Comparison of ENCODE assay signal across 8 mouse cellular contexts in genomic region chr10:122894555-122895069, GRCm38 (mm10).
DNase-seq lines count a peak whose midpoint lies in the region; ATAC-seq and TF ChIP-seq lines count a peak whose summit lies in the region.

No protein-coding gene starts in this region.

- H3K9me3 ChIP-seq in heart, embryonic 14.5 days (ENCODE audit: control insufficient read depth, low read length) = no peaks in the 10 kb centered on the region
- H3K9me3 ChIP-seq in kidney, postnatal 0 days (replicated peaks; ENCODE audit: low read length) = no peaks in the 10 kb centered on the region

- no peak overlapping the region for H3K4me3 ChIP-seq in embryonic fibroblast, embryonic 13.5 days (ENCODE audit: insufficient read depth, low read length)
- H3K4me3 ChIP-seq in heart, embryonic 14.5 days (ENCODE audit: control insufficient read depth in 1 of 2, insufficient read depth in 1 of 2, low read depth in 1 of 2, low read length in 2 of 2) = no peak overlapping the region
- H3K4me3 ChIP-seq in kidney, postnatal 0 days (replicated peaks; ENCODE audit: low read depth, low read length) = no peak overlapping the region

- H3K27me3 ChIP-seq in heart, embryonic 14.5 days (ENCODE audit: control insufficient read depth, insufficient read depth, low read length) = no peaks in the 10 kb centered on the region
- H3K27me3 ChIP-seq in kidney, postnatal 0 days (ENCODE audit: insufficient read depth, low read length) = no peaks in the 10 kb centered on the region

- H3K36me3 ChIP-seq in heart, embryonic 14.5 days (ENCODE audit: control insufficient read depth, insufficient read depth, low read length) = no peaks in the 10 kb centered on the region
- no peaks in the 10 kb centered on the region for H3K36me3 ChIP-seq in kidney, postnatal 0 days (ENCODE audit: insufficient read depth, low read length)

- peaks cover 16% of the 10 kb centered on the region for H3K4me1 ChIP-seq in embryonic fibroblast, embryonic 13.5 days (ENCODE audit: control insufficient read depth, insufficient read depth, low read length)
- H3K4me1 ChIP-seq in heart, embryonic 14.5 days (ENCODE audit: control insufficient read depth in 2 of 2, insufficient read depth in 2 of 2, low read length in 2 of 2) = peaks cover 20 to 37% of the 10 kb centered on the region in 2 experiments
- peaks cover 5% of the 10 kb centered on the region; the same call in 1 of the 2 replicates for H3K4me1 ChIP-seq in kidney, postnatal 0 days (replicated peaks; ENCODE audit: insufficient read depth, low read length)

- peak; percentile 79 for ATAC-seq in heart, embryonic 14.5 days (ENCODE audit: insufficient number of reproducible peaks, insufficient read depth, low FRiP score, low read depth)
- ATAC-seq in kidney, postnatal 0 days (replicated peaks; ENCODE audit: low FRiP score, low read depth) = peak; percentile 19; the same call in 1 of the 2 replicates
- ATAC-seq in megakaryocyte, adult 5-6 weeks (ENCODE audit: poor library complexity, severe bottlenecking) = peak; percentile 63
- ATAC-seq in activated CD4-positive, CD25-positive, alpha-beta regulatory T cell, adult 4 months = no peak

- no peak overlapping the region for H3K9ac ChIP-seq in heart, embryonic 14.5 days (ENCODE audit: low read length)
- H3K9ac ChIP-seq in kidney, postnatal 0 days (ENCODE audit: low read depth, low read length) = no peak overlapping the region

- peak overlapping the region; percentile 88 for H3K27ac ChIP-seq in embryonic fibroblast, embryonic 13.5 days (ENCODE audit: insufficient read depth, low read length)
- H3K27ac ChIP-seq in heart, embryonic 14.5 days (replicated peaks in 1 of 2; ENCODE audit: control insufficient read depth in 1 of 2, insufficient read depth in 1 of 2, low read depth in 2 of 2, low read length in 2 of 2) = peak overlapping the region; percentile 90 to 93
- no peak overlapping the region for H3K27ac ChIP-seq in kidney, postnatal 0 days

- TF ChIP-seq POLR2A in embryonic fibroblast, embryonic 13.5 days (IDR thresholded peaks at IDR 0.05; ENCODE audit: low read depth, low read length) = peak; percentile 29; the same call in 1 of the 2 replicates

- H3K4me2 ChIP-seq in heart, embryonic 14.5 days (ENCODE audit: low read length) = peak overlapping the region; percentile 20; the same call in 1 of the 2 replicates
- no peak overlapping the region for H3K4me2 ChIP-seq in kidney, postnatal 0 days (ENCODE audit: low read length)

- DNase-seq in layer of hippocampus, adult 11-12 months (ENCODE audit: low spot score) = peak; percentile 61
- DNase-seq in layer of hippocampus, postnatal 36 days = no peak
- DNase-seq in adrenal gland, postnatal 10 days = peak; percentile 84
- peak; percentile 37 for DNase-seq in kidney, postnatal 0 days (ENCODE audit: low spot score)

- no peak for TF ChIP-seq CTCF in embryonic fibroblast, embryonic 13.5 days (IDR thresholded peaks at IDR 0.05; ENCODE audit: borderline replicate concordance, insufficient read depth, low read length)
- TF ChIP-seq CTCF in kidney, postnatal 0 days (IDR thresholded peaks at IDR 0.05; ENCODE audit: low read depth) = no peak

- 32% methylated on average over 12 of the region's 12 CpGs for WGBS in heart, embryonic 14.5 days
- 79% methylated on average over 12 of the region's 12 CpGs for WGBS in kidney, postnatal 0 days

Comparison
In these comparisons a context has a peak if more than half of its experiments do, and no peak if none do; other contexts are left out.
1. DNase-seq: peak in layer of hippocampus, adult 11-12 months (single experiment), adrenal gland, postnatal 10 days (single experiment) and kidney, postnatal 0 days (single experiment); none in layer of hippocampus, postnatal 36 days (0 of 2).